Mouse (Mus musculus): ENCODE data around the gene Lrrc4c.

Lrrc4c gene

DNA sequence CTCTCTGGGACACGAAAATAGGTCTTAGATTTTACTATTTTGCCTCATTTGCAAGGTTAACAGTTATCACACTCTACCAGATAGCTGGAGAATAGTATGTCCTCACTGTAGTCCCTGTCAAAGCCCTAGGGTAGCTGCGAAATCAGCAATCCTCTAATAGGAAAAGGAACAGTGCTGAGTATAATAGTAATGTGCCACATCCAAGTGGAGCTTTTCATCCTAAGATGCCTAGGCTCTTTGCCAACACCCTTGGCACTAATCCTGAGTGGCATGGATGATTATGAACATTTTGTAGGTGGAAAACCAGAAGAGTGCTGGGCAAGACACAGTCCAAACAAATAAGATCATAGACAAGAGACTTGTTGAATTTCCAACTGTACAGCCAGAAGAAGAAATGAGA is 981.7 kb downstream of the Lrrc4c start:
- no peak for DNase-seq

DNA sequence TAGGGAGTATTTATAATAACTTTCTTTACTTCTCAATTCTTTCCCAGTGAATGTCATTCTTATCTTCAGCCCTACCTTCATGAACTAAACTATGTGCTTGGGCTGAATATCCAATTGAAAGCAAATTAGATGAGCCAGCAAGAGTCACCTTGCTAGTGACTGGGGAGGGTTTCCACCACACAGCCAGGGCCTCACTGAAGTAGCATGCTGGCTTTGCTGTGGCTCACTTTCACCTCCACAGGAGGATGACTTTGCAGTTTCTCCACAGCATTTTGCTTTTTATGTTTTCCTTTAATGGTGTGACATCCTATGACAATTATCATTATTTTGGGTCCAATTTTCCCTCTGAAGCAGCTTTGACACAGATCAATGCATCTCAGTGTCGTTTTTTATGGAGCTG is 1000.0 kb downstream of the Lrrc4c start:
- no peak for DNase-seq

DNA sequence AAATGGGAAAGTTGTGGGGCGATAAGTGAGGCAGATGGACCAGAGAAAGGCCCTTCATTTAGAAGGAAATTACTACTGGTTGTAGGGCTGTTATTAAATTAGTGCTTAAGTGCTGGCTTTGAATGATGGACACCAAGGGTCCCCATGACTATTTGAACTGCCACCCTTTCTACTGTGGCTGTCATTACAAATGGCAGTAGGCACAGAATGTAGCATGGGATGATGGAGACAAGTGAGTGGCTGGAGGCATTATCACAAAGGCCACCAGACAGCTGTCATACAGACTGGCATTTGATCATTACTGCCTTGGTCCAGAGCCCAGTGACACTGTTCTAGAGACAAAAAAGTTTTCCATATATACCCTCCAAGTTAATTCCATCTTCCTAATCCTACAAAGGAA is 1000.6 kb downstream of the Lrrc4c start:
- DNase-seq, result no peak

DNA sequence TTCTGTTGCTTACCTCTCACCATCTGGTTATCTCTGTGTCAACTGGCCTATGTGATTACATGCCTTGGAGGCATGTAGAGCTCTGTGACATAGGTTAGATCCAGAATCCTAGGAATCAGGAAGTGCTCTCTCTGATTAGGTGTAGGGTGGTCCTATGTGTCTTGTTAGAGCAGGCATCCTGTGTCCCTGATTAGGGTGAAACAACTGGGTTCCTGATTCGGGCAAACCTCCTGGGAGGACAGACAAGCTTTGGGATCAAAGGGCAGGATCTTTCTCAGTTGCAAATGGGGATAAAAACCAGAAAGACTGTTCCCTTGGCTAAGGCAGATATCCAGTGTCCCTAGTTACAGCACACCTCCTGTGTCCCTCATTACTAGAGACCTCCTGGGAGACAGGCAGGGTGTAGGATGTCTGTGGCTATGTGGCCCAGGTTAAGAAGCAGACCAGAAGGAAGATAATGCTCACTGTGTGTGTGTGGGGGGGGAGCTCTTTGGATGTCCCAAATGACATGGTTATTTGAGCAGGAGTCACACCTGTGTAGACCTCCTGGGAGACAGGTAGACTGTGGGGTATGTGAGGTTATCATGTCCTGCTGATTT is 1014.2 kb downstream of the Lrrc4c start:
- DNase-seq, result no peak

DNA sequence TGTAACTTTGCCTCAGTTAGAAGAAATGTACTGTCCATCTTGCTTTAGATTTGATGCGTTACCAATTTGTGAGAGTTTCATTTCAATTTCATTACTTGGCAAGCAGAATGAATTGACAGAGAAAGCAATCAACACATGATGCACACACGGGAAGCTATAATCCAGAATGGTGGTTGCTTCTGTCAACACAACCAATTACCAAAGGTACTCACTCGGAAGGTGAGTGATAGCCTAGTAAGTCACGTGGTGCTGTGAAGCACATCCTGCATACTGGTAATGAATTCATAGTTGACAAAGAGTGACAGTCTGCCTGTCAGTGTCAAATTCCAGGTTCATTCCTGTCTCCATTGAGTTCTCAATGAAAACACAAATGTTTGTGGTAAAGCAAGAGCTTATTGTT is 1021.7 kb downstream of the Lrrc4c start:
- DNase-seq, result no peak

DNA sequence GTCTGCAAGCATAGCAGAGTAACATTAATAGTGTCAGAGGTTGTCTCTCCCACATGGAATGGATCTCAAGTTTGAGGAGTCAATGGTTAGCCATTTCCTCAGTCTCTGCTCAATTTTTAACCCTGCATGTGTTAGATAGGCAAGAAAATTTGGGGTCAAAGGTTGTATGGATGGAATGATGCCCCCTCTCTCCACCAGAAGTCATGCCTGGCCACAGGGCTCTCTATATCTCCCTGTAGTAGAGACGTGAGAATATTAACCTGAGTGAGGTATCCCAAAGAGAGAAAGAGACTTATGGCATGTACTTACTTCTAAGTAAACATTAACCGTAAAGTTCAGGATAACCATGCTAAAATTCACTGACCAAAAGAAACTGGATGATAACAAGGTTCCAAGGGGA is 1043.3 kb downstream of the Lrrc4c start:
- DNase-seq, result no peak

DNA sequence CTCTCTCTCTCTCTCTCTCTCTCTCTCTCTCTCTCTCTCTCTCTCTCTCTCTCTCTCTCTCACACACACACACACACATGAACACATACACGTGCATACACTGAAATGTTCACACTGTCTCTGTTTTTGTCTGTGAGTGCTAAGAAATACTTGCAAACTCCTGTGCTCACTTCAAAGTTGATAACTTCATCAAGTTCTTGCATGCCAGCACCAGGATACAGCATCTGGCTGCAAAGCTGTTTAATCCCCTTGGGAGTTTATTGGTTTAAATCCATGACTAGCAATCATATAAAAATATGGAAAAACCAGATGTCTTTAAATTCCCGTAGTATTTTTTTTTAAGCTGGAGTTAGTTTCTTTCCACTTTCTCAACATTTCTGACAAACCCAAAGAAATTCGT is 1052.0 kb downstream of the Lrrc4c start:
- no peak for DNase-seq

DNA sequence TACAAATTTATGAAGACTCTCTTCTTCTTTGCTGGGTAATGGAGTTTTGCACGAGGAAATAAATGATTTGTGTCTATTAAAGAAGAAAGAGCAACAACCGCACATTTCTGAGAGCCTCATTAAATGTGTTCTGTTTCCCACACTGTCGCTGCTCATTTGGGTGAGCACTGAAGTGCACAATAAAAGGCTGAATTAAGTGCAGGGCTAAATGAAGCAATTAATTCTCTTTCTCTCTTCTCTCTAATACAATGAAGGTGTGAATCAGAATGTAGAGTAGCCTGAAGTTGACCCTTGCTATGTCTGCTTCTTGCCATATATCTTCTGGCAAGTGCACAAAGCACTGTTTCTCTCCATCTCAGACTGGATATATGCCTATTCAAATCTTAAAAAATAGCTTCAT is 1073.5 kb downstream of the Lrrc4c start:
- no peak for DNase-seq

DNA sequence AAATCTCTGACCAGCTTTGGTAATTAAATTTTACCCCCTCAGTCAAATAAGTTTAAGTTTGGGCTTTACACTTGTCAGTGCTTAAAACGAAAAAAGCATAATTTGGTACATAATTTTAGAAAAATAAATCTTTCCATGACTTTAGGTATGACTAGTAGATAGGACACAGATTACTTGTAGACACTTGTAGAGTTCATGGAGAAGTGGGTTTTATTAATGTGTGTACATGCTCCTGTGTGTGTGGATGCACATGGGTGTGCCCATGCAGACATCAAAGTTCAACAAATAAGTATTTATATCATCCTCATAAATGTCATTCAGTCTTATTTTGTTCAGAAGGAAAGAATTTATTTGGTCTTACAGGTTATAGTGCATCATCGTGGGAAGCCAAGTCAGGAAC is 1073.9 kb downstream of the Lrrc4c start:
- no peak for DNase-seq

DNA sequence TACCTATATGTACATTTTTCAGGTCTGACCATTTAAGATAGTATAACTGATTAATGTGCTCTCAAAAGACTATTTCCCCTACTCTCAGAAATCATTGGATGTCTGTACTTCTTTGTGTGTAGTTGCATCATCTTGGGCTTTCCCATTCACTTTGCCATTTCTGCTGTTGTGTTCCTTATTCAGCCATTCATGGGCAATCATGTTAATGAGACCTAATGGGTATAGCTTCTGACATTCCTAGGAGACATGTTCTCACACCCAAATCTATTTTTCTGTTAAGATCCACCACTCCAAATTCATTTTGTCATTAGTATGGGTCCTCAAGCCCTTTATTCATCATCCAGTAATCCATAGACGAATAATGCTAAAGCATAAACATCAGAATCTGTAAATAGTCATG is 1095.1 kb downstream of the Lrrc4c start:
- DNase-seq, result no peak

DNA sequence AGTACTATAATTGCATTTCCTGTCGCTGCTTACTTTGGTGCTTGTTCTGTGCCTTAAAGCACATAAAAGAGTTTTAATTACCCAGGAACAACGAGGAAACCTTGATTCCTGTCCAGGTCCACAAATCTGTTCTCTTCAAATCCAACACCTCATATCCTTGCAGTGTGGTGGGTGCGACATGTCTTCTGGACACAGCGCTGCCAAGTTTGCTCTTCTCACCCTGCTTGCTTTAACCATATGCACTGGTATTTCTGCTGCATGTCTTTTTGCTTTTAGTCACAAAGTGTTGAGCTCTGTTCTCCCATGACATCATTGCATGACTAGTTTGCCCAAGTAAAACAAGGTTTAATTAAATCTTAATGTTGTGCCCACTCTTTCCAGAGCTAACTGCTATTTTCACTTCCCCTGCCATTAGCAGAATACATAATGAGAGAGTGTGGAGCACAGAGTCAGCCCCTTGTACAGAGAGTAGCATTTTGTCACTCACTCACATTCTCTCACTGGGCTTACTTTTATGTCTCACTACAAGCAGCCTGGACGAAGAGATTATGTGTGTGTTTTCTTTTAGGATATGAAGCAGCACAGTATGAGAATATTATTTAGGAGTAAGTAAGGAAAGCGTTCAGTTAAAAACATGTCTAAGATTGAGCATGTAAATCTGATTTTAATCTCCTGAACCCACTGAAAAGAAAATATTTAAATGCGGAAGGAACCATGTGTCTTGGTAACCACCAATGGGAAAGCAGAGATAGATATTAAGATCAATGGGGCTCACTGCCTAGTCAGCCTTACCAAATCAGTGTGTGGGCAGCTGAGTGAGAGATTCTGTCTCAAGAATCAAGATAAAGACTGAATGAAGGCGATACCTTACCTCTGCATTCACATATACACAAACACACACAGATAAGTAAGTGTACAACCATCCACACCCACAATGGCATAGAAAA is 1096.7 kb downstream of the Lrrc4c start:
- no peak for DNase-seq

DNA sequence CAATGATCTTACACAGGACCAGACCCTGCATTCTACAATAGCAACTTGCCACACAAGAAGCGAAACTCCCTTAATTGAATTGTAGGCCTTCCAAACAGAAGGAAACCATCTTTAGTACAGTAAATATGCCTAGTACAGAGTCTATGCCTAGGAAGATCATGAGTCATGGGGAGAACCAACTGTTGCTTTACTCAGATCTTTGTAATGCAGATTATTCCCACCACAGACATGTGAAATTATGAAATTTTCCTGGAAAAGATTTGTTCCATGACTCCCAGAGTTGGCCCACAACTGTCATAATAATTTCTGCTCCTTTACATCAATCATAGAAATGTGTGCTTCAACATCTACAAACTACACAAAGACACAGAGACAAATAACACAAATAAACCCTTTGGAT is 1116.2 kb downstream of the Lrrc4c start:
- DNase-seq, result no peak

DNA sequence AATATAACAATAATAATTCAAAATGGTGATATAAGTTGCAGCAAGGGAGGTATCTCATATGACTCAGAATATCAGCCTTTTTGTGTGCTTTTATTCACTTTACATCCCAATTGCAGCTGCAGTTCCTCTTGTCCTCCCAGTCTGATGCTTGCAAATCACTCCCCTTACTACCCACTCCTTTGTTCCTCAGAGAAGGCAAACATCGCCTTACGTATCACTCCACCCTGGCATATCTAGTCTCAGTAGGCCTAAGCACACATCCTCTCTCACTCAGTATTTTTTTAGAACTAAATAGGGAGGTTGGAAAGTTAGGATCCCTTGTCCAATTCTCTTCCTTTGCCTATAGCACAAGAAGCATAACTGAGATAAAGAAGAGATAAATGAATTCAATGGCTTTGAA is 1117.6 kb downstream of the Lrrc4c start:
- DNase-seq, result no peak

DNA sequence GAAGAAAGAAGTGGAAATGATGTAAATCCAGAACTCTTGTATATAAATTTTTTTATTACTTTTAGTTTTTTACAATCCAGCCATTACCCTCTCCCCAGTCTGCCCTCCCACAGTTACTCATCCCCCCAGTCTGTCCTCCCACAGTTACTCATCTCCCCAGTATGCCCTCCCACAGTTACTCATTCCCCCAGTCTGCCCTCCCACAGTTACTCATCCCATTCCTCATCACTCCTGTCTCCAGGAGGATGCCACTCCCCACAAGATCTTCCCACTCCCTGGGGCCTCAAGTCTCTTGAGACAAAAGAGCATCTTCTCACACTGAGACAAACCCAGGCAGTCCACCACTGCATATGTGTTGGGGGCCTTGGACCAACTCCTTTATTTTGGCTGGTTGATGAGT is 1119.8 kb downstream of the Lrrc4c start:
- no peak for DNase-seq

DNA sequence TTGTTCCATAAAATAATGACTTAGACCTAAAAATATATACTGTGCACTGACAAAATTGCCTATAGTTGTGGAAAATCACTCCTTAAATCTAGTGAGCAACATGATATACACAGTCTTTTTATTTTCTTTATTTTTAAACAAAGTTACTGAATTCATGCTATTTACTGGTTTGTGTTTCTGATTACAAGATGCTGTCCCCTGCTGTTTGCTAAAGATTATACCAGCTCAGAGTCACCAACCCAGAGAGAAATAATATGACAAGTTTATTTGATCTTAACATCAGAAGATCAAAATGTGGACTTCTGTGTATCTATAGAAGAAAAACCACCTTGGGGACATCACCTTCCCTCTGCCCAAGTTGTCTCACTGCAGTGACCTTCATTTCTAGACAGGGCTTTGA is 1145.6 kb downstream of the Lrrc4c start:
- no peak for DNase-seq

DNA sequence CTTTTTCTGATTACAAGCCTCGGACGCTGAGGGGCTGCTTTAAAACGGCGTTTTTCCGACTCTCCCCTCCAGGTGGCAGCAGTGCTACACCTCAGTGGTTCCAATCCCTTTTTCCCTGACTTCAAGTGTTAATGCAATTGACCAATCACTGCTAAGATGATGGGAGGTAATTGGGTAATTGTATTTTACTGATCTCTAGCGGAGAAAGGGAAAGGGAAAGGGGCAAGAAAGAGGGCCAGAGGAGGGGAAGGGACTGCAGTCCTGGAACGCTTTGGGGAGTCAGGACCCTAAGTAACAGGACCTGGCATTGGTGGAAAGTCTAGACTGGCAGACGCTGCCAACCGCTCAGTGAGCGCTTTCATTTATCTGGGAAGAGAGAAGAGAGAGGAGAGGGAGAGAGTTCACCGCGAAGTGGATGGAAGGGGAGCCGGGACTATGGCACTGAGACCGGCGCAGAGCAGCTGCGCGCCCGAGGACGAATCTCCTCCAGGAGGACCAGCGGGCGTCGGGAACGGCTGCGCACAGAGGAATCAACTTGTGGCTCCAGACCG is 1148.3 kb downstream of the Lrrc4c start:
- DNase-seq, result peak; percentile 53

DNA sequence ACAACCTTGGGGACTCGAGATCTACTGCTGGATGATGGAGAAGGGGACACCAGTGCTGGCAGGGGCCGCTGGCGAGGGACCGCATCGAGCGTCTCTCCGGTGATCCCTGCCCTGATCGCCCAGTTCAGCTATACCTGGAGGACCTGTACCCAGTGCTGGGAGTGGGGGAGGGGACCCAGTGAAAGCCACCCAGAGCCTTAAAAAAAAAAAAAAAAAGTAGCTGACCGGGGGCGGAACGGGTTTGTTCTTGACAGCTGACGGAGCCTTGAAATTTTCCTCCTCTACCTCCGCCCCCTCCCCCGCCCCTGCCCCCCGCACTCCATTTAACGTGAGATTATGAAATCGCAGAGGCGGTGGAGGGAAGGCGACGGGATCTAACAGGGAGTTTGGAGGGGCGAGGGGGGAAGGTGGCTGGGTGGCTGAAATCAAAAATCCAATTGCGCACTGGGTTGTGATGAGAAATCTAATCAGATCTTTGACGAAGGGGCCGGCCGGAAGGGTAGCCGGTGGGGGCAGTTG is 1149.1 kb downstream of the Lrrc4c start:
- peak; percentile 2 for DNase-seq

DNA sequence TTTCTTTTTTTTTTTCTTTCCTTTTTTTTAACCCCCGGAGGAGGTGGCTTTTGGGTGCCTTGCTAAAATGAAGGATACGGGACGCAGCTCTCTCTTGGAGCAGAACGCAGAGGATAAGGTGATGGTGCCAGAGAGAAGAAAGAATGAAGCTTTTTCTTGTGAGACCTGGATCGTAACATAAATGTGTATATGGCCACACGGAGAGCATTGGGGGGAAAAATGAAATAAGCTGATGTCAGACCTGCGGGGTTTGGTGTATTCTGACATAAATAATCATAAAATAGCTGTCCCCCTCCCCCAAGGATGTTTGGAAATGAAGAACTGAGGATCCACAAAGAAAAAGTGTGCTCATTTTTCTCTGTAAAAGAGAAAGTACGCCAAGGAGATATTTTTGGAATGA is 1149.7 kb downstream of the Lrrc4c start:
- no peak for DNase-seq

DNA sequence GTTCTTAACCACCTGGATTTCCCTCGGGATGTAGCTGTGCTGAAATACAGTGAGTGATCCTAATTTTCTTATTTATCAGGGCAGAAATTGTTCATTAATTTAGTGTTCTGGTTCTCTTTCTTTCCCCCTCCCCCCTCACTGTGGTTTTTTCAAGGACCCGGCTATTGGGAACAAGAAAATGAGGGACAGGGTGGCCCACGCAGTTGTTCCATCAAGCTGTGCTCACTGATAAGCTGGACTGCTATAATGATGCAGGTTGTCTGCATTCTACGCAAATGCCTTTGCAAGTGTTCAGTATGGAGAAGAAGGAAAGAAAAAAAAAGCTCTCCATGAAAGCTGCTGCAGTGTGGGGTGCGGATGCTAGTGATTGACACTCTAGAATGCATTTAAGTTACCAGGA is 1150.4 kb downstream of the Lrrc4c start:
- no peak for DNase-seq

DNA sequence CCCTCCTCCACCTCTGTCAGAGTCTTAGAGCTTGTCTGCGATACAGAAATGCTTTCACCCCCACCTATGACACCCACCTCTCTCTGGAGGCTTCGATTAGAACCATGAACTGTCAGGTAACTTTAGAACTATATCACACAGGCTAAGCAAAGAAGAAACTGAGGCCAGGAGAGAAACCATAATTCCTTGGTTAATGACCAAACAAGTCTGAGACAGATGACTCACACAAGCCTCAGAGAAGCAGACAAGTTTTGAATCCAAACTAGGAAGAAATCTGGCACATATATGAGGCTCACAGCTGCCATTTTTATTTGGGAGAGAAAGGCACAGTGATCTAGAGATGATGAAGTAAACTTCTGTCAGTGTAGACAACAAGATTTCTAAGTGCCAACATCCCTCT is 1151.4 kb downstream of the Lrrc4c start:
- DNase-seq, result no peak

DNA sequence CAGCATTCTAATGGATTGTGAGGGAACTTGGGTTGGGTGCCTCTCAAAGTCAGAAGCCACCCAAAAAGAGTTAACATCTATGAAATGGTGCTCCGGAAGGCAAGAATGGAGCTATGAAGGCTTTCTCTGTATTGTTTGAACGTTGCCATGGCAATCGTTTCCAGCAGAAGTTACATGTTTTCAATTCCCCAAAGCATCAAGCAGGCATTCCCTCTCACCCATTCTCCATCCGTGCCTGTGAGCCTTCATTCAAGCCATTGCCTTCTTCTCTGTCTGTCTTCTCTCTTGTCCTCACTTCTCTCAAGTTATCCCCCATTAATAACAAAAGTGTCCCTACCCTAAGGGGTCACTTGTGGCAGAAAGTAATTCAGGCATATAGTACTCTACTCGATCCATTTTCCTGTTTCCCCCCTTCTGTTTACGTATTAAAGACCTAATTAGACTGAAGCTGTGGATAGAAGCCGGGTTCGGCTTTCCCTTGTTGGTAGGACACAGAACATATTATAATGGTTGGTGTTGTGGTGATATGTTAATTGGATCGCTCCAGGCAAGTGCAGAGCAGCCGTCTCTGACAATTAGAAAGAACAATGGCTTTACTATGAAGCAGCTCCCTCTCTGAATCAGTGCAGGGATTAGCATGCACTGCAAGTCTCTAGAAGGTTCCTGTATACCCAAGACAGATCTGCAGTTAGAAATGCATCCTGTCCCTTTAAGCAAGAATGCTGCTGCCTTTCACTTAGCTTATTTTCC is 1160.4 kb downstream of the Lrrc4c start:
- no peak for DNase-seq

DNA sequence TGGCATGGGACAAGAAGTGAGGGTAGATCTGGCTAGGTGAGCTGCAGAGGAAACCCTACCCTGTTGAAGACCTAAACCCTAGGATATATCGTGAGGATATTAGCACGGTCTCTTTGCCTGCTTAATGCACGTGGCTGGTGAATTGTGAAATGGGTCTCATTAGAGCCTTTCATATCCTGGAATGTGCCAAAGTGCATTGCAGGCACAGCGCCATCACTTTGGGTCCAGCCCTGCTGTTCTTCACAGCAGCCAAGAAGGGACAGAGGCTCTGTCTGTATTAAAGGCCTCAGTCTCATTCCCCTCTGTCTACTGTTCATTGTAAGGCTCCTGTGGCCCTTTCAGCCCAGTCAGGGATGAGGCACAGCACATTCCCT is 1160.9 kb downstream of the Lrrc4c start:
- no peak for DNase-seq

DNA sequence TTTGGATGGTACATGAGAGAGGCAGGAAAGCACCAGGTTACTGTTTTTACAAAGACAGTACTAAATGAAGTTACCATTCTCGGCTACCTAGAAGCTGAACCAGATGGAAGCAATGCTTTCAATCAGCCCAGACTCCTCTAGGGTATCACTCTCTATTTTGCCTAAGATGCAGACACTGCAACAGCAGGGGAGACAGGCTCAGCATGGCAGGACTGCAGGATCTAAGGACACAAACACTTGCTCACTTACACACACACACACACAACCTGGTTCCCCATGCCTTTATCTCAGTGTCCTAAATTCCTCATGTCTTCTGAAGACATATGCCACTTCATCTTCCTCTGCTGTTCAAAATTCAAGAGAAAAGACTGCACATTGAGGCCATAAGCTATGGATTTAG is 1167.0 kb downstream of the Lrrc4c start:
- no peak for DNase-seq

Data from kidney, adult 11 months (tissue).